Mouse (Mus musculus): Measurements from ENCODE around the gene Insl3. TPM values are rescaled to one million over a fixed set of nuclear protein-coding genes. Genes with fewer than 3 reads are reported as not detected.

Gene Insl3
- polyA plus RNA-seq, 1 experiment = 0.14 TPM

DNA sequence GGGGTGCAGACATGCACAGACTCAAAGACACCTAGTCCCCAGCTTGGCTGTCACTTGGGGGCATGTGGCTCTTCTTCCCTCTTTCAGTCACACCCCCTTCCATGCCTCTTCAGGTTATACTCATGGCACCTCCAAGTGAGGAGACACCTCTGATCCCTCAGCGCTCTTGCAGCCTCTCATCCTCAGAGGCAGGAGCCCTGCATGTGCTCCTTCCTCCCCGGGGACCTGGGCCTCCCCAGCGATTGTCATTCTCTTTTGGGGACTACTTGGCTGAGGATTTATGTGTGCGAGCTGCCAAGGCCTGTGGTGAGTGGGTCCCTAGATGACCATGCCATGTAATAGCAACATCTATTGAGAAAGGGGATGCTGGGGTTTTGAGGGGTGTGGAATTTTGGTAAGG is 10.8 kb upstream of the Insl3 start:
- Histone ChIP-seq H3K27me3 (ENCODE audit: control insufficient read depth, insufficient read depth, insufficient read length) (no peaks in the 10 kb centered on the region), H3K79me2 (ENCODE audit: control insufficient read depth, insufficient read depth) (no peaks in the 10 kb centered on the region), H3ac (ENCODE audit: control insufficient read depth, insufficient read length, low read depth) (no peak overlapping the region), H3K4me3 (ENCODE audit: insufficient read depth, poor library complexity, severe bottlenecking) (no peak overlapping the region), H3K36me3 (ENCODE audit: control insufficient read depth, insufficient read depth) (no peaks in the 10 kb centered on the region), H3K79me3 (ENCODE audit: low read depth) (no peaks in the 10 kb centered on the region)
- no peak for TF ChIP-seq USF1 (IDR thresholded peaks at IDR 0.05; ENCODE audit: low read depth)
- no peak for TF ChIP-seq MAX (IDR thresholded peaks at IDR 0.05)
- TF ChIP-seq CTCF (IDR thresholded peaks at IDR 0.05; ENCODE audit: control insufficient read depth, insufficient read depth, insufficient read length) = no peak
- no peak for TF ChIP-seq FOSL1 (IDR thresholded peaks at IDR 0.05; ENCODE audit: insufficient read depth, low read length, poor library complexity, severe bottlenecking)
- TF ChIP-seq CEBPB (IDR thresholded peaks at IDR 0.05; ENCODE audit: low read depth) = no peak
- no peak for TF ChIP-seq MYOD1 (IDR thresholded peaks at IDR 0.05; ENCODE audit: control insufficient read depth, insufficient read length, low read depth)

DNA sequence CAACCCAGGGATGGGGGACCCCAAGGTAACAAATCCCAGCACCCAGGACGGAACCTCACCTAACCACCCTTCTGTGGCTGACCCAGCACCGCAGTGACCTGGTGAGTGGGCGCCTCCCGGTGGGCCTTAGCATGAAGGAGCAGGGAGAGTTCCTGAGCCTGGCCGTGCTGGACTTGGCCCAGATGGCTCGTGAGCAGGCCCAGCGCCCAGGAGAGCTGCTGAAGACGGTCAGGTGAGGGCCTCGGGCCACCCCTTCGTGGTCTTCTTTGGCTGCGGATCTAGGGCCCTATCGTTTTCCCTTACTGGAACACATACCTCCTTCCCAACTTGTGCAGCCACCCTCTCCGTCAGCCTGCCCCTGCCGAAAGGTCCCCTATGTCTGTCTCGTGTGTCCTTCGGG is 9.9 kb upstream of the Insl3 start:
- H3ac ChIP-seq (ENCODE audit: control insufficient read depth, insufficient read length, low read depth) = no peak overlapping the region
- TF ChIP-seq MYOD1 (IDR thresholded peaks at IDR 0.05; ENCODE audit: control insufficient read depth, insufficient read length, low read depth) (no peak), MYOG (IDR thresholded peaks at IDR 0.05; ENCODE audit: control insufficient read depth, extremely low read depth, insufficient read length) (no peak), FOSL1 (IDR thresholded peaks at IDR 0.05; ENCODE audit: insufficient read depth, low read length, poor library complexity, severe bottlenecking) (no peak), CEBPB (IDR thresholded peaks at IDR 0.05; ENCODE audit: low read depth) (no peak), MAX (IDR thresholded peaks at IDR 0.05) (no peak), USF1 (IDR thresholded peaks at IDR 0.05; ENCODE audit: low read depth) (no peak), CTCF (IDR thresholded peaks at IDR 0.05; ENCODE audit: control insufficient read depth, insufficient read depth, insufficient read length) (no peak)
- H3K79me2 ChIP-seq (ENCODE audit: control insufficient read depth, insufficient read depth) = no peaks in the 10 kb centered on the region
- no peak overlapping the region for H3K4me3 ChIP-seq (ENCODE audit: insufficient read depth, poor library complexity, severe bottlenecking)
- H3K27me3 ChIP-seq (ENCODE audit: control insufficient read depth, insufficient read depth, insufficient read length) = peaks cover 2% of the 10 kb centered on the region
- H3K36me3 ChIP-seq (ENCODE audit: control insufficient read depth, insufficient read depth) = no peaks in the 10 kb centered on the region
- no peaks in the 10 kb centered on the region for H3K79me3 ChIP-seq (ENCODE audit: low read depth)

DNA sequence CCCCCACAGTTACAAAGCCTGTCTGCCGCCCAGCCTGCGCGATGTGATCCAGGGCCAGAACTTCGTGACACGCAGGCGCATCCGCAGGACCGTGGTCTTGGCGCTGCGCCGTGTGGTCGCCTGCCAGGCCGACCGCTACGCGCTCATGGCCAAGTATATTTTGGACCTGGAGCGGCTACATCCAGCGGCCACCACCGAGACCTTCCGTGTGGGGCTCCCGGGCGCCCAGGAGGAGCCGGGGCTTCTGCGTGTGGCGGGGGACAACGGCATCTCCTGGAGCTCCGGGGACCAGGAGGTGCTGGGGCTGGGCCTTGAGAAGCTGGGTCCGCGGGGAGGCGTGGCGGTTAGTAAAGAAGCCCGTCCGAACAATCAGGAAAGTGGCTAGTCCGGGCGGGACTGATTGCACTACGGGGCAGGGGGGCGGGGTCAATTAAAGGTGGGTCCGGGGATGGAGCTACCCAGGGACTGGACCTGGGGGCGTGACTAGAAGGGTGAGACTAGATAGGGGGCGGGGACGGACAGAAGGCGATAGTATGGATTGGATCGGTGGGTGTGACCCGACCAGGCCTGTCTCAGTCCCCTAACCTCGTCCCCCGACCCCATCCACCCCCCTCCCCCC is 9.4 kb upstream of the Insl3 start:
- Histone ChIP-seq H3K27me3 (ENCODE audit: control insufficient read depth, insufficient read depth, insufficient read length) (peaks cover 4% of the 10 kb centered on the region), H3K36me3 (ENCODE audit: control insufficient read depth, insufficient read depth) (no peaks in the 10 kb centered on the region), H3ac (ENCODE audit: control insufficient read depth, insufficient read length, low read depth) (no peak overlapping the region), H3K79me2 (ENCODE audit: control insufficient read depth, insufficient read depth) (no peaks in the 10 kb centered on the region), H3K79me3 (ENCODE audit: low read depth) (no peaks in the 10 kb centered on the region), H3K4me3 (ENCODE audit: insufficient read depth, poor library complexity, severe bottlenecking) (no peak overlapping the region)
- TF ChIP-seq FOSL1 (IDR thresholded peaks at IDR 0.05; ENCODE audit: insufficient read depth, low read length, poor library complexity, severe bottlenecking) (no peak), MYOD1 (IDR thresholded peaks at IDR 0.05; ENCODE audit: control insufficient read depth, insufficient read length, low read depth) (no peak), CEBPB (IDR thresholded peaks at IDR 0.05; ENCODE audit: low read depth) (no peak), USF1 (IDR thresholded peaks at IDR 0.05; ENCODE audit: low read depth) (no peak), MAX (IDR thresholded peaks at IDR 0.05) (no peak), CTCF (IDR thresholded peaks at IDR 0.05; ENCODE audit: control insufficient read depth, insufficient read depth, insufficient read length) (no peak), MYOG (IDR thresholded peaks at IDR 0.05; ENCODE audit: control insufficient read depth, extremely low read depth, insufficient read length) (no peak)

DNA sequence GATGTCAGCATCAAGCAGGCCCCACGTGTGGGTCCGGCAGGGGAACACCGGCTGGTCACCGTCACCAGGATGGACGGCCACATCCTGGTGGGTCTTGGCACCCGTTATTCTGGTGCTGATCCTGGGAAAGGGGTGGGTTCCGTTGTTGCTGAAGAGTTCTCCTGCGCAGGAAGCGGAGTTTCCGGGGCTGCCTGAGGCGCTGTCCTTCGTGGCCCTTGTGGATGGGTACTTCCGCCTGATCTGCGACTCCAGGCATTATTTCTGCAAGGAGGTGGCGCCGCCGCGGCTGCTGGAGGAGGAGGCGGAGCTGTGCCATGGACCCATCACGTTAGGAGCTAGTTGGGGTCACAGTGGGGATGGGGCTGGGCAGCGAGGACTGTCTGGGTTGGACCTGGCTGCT is 8.5 kb upstream of the Insl3 start:
- Histone ChIP-seq H3K36me3 (ENCODE audit: control insufficient read depth, insufficient read depth) (no peaks in the 10 kb centered on the region), H3K27me3 (ENCODE audit: control insufficient read depth, insufficient read depth, insufficient read length) (peaks cover 11% of the 10 kb centered on the region), H3K79me2 (ENCODE audit: control insufficient read depth, insufficient read depth) (no peaks in the 10 kb centered on the region), H3K4me3 (ENCODE audit: insufficient read depth, poor library complexity, severe bottlenecking) (no peak overlapping the region), H3ac (ENCODE audit: control insufficient read depth, insufficient read length, low read depth) (no peak overlapping the region), H3K79me3 (ENCODE audit: low read depth) (no peaks in the 10 kb centered on the region)
- TF ChIP-seq CEBPB (IDR thresholded peaks at IDR 0.05; ENCODE audit: low read depth) (no peak), FOSL1 (IDR thresholded peaks at IDR 0.05; ENCODE audit: insufficient read depth, low read length, poor library complexity, severe bottlenecking) (no peak), USF1 (IDR thresholded peaks at IDR 0.05; ENCODE audit: low read depth) (no peak), MYOG (IDR thresholded peaks at IDR 0.05; ENCODE audit: control insufficient read depth, extremely low read depth, insufficient read length) (no peak), MAX (IDR thresholded peaks at IDR 0.05) (no peak), MYOD1 (IDR thresholded peaks at IDR 0.05; ENCODE audit: control insufficient read depth, insufficient read length, low read depth) (no peak), CTCF (IDR thresholded peaks at IDR 0.05; ENCODE audit: control insufficient read depth, insufficient read depth, insufficient read length) (no peak)

DNA sequence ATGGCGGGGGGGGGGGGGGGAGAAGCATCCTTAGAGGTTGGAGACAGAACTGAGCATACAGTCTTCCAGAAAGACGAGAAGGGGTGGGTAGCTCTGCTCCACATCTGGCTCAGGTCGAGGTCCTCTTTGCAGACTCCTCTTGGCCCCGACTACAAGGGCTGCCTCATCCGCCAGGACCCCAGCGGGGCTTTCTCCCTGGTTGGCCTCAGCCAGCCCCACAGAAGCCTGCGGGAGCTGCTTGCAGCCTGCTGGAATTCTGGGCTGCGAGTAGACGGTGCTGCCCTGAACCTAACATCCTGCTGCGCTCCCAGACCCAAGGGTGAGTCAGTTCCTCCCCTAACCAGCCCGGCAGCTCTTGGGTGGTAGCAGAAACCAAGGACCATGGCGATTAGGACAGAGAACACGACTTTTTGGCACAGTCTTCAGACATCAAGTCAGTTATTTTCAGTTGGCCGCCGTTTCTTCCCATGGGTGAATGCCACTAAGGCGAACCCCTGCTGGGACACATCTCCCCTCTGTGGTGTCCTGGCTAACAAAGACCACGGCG is 7.6 kb upstream of the Insl3 start:
- TF ChIP-seq MAX (IDR thresholded peaks at IDR 0.05) = no peak
- TF ChIP-seq CTCF (IDR thresholded peaks at IDR 0.05; ENCODE audit: control insufficient read depth, insufficient read depth, insufficient read length) = no peak
- no peak for TF ChIP-seq CEBPB (IDR thresholded peaks at IDR 0.05; ENCODE audit: low read depth)
- no peak for TF ChIP-seq USF1 (IDR thresholded peaks at IDR 0.05; ENCODE audit: low read depth)
- no peak for TF ChIP-seq MYOD1 (IDR thresholded peaks at IDR 0.05; ENCODE audit: control insufficient read depth, insufficient read length, low read depth)
- TF ChIP-seq FOSL1 (IDR thresholded peaks at IDR 0.05; ENCODE audit: insufficient read depth, low read length, poor library complexity, severe bottlenecking) = no peak
- TF ChIP-seq MYOG (IDR thresholded peaks at IDR 0.05; ENCODE audit: control insufficient read depth, extremely low read depth, insufficient read length) = no peak
- no peak overlapping the region for H3ac ChIP-seq (ENCODE audit: control insufficient read depth, insufficient read length, low read depth)
- H3K36me3 ChIP-seq (ENCODE audit: control insufficient read depth, insufficient read depth) = no peaks in the 10 kb centered on the region
- H3K79me2 ChIP-seq (ENCODE audit: control insufficient read depth, insufficient read depth) = no peaks in the 10 kb centered on the region
- H3K4me3 ChIP-seq (ENCODE audit: insufficient read depth, poor library complexity, severe bottlenecking) = no peak overlapping the region
- H3K27me3 ChIP-seq (ENCODE audit: control insufficient read depth, insufficient read depth, insufficient read length) = peaks cover 19% of the 10 kb centered on the region
- H3K79me3 ChIP-seq (ENCODE audit: low read depth) = no peaks in the 10 kb centered on the region

Data from C2C12 (cell line).